Mouse (Mus musculus) hindbrain, embryonic 11.5 days (tissue): ENCODE measurements around the gene Armc6. TPM values are rescaled to one million over a fixed set of nuclear protein-coding genes. Genes with fewer than 3 reads are reported as not detected.
"Not testable (repeated sequence)": the region's sequence is repeated elsewhere in the genome, so short reads cannot be mapped to it uniquely, and the experiment has no call there.

Experiments
- ATAC-seq: fragments of 200-750 bp; cut with Nextera tagmentation; 2 replicates; pipeline ENCODE4 v1.8.0; 2017; ENCODE audit warnings: mild to moderate bottlenecking, moderate TSS enrichment, moderate library complexity; ENCODE audit not compliant: low FRiP score
- DNase-seq: peaks from one replicate; pipeline ENCODE4 v3.0.0-alpha.2; 2015; ENCODE audit warnings: low spot score
- H3K27ac ChIP-seq: fragments of 300-500 bp; sonication (generic); 2 replicates; pipeline ENCODE4 v1.5.1; 2014; ENCODE audit warnings: mild to moderate bottlenecking, low read depth, low read length
- H3K27me3 ChIP-seq: fragments of 300-500 bp; sonication (generic); 2 replicates; pipeline ENCODE4 v1.6.1; 2014; ENCODE audit warnings: mild to moderate bottlenecking, low read length, moderate library complexity, mixed read lengths; ENCODE audit not compliant: control insufficient read depth, insufficient read depth
- H3K36me3 ChIP-seq: fragments of 300-500 bp; sonication (generic); 2 replicates; pipeline ENCODE4 v1.6.1; 2014; ENCODE audit warnings: mild to moderate bottlenecking, low read length, moderate library complexity, mixed read lengths; ENCODE audit not compliant: control insufficient read depth, insufficient read depth
- H3K4me1 ChIP-seq: fragments of 300-500 bp; sonication (generic); replicated peaks from 2 replicates; pipeline ENCODE4 v1.6.1; 2014; ENCODE audit warnings: low read length, mixed read lengths; ENCODE audit not compliant: control insufficient read depth, insufficient read depth
- H3K4me2 ChIP-seq: fragments of 300-500 bp; sonication (generic); replicated peaks from 2 replicates; pipeline ENCODE4 v1.6.1; 2014; ENCODE audit warnings: mild to moderate bottlenecking, low read depth, low read length
- H3K4me3 ChIP-seq: fragments of 300-500 bp; sonication (generic); 2 replicates; pipeline ENCODE4 v1.5.1; 2014; ENCODE audit warnings: low read depth, low read length
- H3K9ac ChIP-seq: fragments of 300-500 bp; sonication (generic); 2 replicates; pipeline ENCODE4 v1.6.1; 2014; ENCODE audit warnings: low read depth, low read length
- H3K9me3 ChIP-seq: fragments of 300-500 bp; sonication (generic); 2 replicates; pipeline ENCODE4 v1.6.1; 2016; ENCODE audit warnings: low read length; ENCODE audit not compliant: control insufficient read depth
- WGBS: fragments of 180-500 bp; shearing (Covaris S2); extraction: QIAGEN DNeasy Blood & Tissue Kit; methylation state at CpG from one replicate; pipeline ENCODE4 v1.1.7; 2014; 5-methylcytosine and 5-hydroxymethylcytosine counted together
- polyA plus RNA-seq: library from polyadenylated mRNA; unstranded; fragments of >200 nt; fragmentation: Nextera tagmentation; extraction: Ambion mirVana; gene quantifications from 2 replicates; pipeline ENCODE4 v1.2.1, GENCODE M21; 2014

The Armc6 gene
- polyA plus RNA-seq, 1 experiment from 2014 or later = 37.5 TPM

DNA sequence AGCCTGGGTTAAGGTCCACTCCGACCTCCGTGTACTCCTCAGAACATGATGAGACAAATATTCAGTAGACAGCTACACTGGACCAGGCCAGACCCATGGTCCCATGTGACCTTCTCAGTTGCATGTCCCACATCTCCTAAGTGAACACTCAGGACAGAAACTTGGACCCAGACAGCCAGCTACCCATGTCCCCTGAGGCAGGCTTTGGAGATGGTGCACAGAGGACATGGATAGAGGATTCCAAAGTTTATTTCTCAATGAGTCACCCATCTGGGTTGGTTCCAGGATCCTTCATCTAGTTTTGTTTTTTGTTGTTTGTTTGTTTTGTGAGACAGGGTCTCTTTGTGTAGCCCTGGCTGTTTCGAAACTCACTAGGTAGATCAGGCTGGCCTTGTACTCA, 13.4 kb downstream of the Armc6 start:
- no peaks in the 10 kb centered on the region for H3K9me3 ChIP-seq
- ATAC-seq (no peak), DNase-seq (no peak)
- H3K4me1 ChIP-seq = no peaks in the 10 kb centered on the region
- H3K4me2 ChIP-seq = no peak overlapping the region
- H3K4me3 ChIP-seq = no peak overlapping the region
- no peaks in the 10 kb centered on the region for H3K36me3 ChIP-seq
- H3K27me3 ChIP-seq = no peaks in the 10 kb centered on the region
- no peak overlapping the region for H3K9ac ChIP-seq
- WGBS = 96% methylated on average over 3 of the region's 3 CpGs
- H3K27ac ChIP-seq = no peak overlapping the region

DNA sequence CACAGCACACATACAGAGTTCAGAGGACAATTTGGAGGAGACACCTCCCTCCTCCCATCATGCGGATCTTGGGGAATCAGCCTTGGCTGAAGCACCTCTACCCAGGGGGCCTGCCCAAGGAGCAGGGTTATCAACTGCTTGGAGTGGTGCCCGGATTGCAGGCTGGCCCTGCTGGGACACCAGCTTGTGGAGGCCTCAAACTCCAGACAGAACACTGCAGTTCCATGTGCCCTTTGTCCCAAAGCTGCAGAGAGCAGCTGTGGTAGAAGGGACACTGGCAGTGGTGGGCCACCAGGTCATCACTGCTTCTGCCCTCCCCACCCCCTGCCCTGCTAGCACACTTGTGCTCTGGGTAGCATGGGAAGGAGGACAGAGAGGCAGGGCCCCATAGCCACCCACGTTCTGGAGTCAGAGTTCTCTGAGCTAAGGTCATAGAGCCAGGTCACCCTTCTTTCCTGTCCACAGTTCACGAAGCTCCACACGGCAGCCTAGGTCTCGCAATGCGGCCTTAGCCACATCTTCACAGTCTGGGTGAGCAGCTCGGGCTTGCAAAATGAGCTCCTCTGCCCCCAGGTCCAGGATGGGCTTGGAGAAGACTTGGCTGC, 13.9 kb downstream of the Armc6 start:
- DNase-seq = no peak
- H3K4me3 ChIP-seq = no peak overlapping the region
- no peak for ATAC-seq
- no peak overlapping the region for H3K4me2 ChIP-seq
- H3K9ac ChIP-seq = no peak overlapping the region
- H3K27ac ChIP-seq = no peak overlapping the region
- no peaks in the 10 kb centered on the region for H3K36me3 ChIP-seq
- H3K27me3 ChIP-seq = no peaks in the 10 kb centered on the region
- no peaks in the 10 kb centered on the region for H3K4me1 ChIP-seq
- WGBS = 78% methylated on average over 8 of the region's 8 CpGs
- H3K9me3 ChIP-seq = no peaks in the 10 kb centered on the region

DNA sequence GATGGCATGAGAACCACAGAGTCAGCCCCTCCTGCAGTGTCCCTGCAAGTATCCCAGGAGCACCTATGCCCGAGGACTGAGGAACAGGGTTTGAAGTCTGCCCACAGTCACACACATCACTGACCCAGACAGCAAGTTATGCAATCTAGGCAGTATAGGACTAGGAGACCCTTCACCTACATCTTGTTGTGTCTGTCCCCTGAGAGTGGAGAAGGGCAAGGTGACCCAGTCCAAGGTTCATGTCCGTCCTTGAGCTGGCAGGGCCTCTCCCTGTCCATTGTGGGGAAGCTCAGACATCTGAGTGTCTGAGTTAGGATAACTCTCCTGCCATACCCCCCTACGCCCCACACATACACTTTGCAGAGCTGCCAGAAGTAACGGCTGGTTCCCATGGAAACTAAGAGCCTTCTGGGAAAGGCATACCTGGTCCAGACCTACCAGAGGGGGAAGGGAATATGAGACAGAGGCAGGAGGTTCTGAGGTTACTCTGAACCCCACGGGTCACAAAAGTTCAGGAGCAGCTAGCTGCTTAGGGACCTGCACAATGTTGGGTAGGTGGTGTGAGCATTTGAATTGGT, 15.1 kb downstream of the Armc6 start:
- 74% methylated on average over 5 of the region's 5 CpGs for WGBS

DNA sequence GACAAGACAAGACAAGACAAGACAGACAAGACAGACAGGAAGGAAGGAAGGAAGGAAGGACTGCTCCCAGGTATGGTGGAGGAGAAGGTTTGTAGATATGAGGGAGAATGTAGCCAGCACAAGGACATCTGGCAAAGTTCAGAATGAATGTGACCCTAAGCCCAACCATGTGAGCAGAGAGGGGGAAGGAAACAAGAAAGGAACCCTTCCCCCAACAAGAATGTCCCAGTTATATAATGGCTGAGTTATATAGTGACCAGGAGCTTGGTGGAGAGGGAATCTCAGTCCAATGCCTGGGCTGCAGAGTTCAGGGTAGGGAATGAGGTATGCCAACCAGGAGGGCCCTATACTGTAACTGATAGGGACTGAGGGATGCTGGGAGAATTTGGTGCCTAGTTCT, 16.8 kb downstream of the Armc6 start:
- H3K4me1 ChIP-seq = no peaks in the 10 kb centered on the region
- no peaks in the 10 kb centered on the region for H3K36me3 ChIP-seq
- H3K4me2 ChIP-seq = no peak overlapping the region
- no peaks in the 10 kb centered on the region for H3K27me3 ChIP-seq
- ATAC-seq (no peak), DNase-seq (no peak)
- H3K27ac ChIP-seq = no peak overlapping the region
- H3K9me3 ChIP-seq = no peaks in the 10 kb centered on the region
- H3K9ac ChIP-seq = no peak overlapping the region
- no peak overlapping the region for H3K4me3 ChIP-seq

More for the DNA sequence above, 15.1 kb downstream of the Armc6 start:
- DNase-seq (no peak), ATAC-seq (no peak)
- no peak overlapping the region for H3K9ac ChIP-seq
- H3K4me1 ChIP-seq = no peaks in the 10 kb centered on the region
- H3K27me3 ChIP-seq = no peaks in the 10 kb centered on the region
- no peak overlapping the region for H3K4me2 ChIP-seq
- no peaks in the 10 kb centered on the region for H3K9me3 ChIP-seq
- H3K36me3 ChIP-seq = no peaks in the 10 kb centered on the region
- no peak overlapping the region for H3K27ac ChIP-seq
- no peak overlapping the region for H3K4me3 ChIP-seq

DNA sequence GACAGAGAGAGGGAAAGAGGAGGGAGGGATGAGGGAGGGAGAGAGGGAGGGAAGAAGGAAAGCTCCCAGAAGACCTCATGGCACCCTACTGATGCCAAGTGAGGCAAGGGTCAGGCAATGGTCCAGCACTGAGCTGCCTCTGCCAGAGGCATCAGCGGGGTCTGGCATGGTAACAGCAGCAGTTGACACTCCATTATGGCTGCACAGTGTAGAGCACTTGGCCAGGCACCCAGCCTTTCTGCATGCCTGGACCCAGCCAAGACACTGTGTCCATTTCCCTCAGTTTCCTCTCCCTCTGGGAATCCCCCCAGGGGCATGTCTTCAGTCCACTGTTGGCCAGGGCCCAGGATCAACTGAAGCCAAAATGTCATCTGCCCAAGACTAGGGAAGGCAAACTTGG, 17.7 kb downstream of the Armc6 start:
- H3K9ac ChIP-seq = no peak overlapping the region
- ATAC-seq = no peak
- DNase-seq = no peak
- no peaks in the 10 kb centered on the region for H3K9me3 ChIP-seq
- H3K27me3 ChIP-seq = no peaks in the 10 kb centered on the region
- H3K4me2 ChIP-seq = no peak overlapping the region
- no peak overlapping the region for H3K4me3 ChIP-seq
- H3K36me3 ChIP-seq = no peaks in the 10 kb centered on the region
- H3K27ac ChIP-seq = no peak overlapping the region
- H3K4me1 ChIP-seq = no peaks in the 10 kb centered on the region
- WGBS = 89% methylated on average over 1 of the region's 1 CpGs

DNA sequence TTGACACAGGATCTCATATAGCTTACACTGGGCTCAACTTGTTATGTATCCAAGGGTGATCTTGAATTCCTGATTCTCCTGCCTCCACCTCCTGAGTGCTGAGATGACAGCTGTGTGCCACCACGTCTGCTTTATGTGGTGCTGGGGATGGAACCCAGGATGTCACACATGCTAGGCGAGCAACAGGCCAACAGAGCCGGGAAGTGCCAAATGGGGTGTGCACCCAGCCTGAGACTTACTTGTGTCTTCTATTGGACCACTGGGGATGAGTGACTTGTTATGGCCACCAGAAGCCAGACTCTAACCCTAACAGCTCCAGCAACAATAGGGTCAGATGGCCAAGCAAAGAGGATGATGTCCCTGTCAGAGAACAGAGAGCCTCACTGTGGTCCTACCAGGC, 18.1 kb downstream of the Armc6 start:
- H3K27ac ChIP-seq, H3K9ac ChIP-seq, H3K4me3 ChIP-seq, H3K4me2 ChIP-seq, DNase-seq, H3K36me3 ChIP-seq, ATAC-seq, H3K4me1 ChIP-seq, H3K9me3 ChIP-seq, H3K27me3 ChIP-seq: not testable (repeated sequence)
- 80% methylated on average over 3 of the region's 3 CpGs for WGBS

DNA sequence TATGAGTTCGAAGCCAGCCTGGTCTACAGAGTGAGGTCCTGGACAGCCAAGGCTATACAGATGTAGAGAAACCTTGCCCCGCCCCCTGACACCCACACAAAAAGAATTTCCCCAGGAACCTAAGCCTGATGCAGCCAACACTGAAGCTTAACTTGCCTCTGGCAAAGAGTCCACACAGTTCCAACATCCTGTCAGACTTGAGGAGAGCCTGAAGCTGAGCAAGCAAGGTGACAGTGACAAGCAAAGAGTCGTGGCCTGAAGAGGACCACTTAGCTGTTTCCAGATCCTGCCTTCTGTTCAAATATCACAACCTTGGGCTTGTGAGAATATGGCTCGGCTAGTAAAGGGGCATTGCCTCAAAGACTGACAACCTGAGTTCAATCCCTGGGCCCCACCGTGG, 19.2 kb downstream of the Armc6 start:
- no peak overlapping the region for H3K4me2 ChIP-seq
- H3K4me1 ChIP-seq = no peaks in the 10 kb centered on the region
- no peak overlapping the region for H3K4me3 ChIP-seq
- DNase-seq (no peak), ATAC-seq (no peak)
- no peaks in the 10 kb centered on the region for H3K9me3 ChIP-seq
- no peak overlapping the region for H3K27ac ChIP-seq
- no peak overlapping the region for H3K9ac ChIP-seq
- 68% methylated on average over 5 of the region's 5 CpGs for WGBS
- H3K36me3 ChIP-seq = no peaks in the 10 kb centered on the region
- H3K27me3 ChIP-seq = 0 out of 2 replicates have a peak, but pooled peaks cover 3% of the 10 kb centered on the region

DNA sequence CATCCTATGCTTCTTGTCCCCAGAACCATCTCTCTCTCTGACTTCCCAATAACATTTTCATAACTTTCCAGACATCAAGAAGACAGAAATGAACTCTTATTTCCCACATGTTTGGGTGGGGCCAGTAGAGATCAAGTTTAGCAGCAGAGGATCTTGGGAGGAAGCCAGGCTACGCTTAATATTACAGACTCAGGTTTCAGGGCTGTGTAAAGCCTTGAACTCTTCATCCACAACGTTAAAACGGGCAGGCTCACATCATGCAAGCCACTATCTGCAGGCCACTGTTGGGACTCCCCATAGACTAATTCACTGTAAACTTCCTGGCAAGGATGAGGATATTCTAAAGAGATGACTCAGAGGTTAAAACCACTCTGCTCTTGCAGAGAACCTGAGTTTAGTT, 19.9 kb downstream of the Armc6 start:
- Histone ChIP-seq H3K36me3 (no peaks in the 10 kb centered on the region), H3K4me3 (no peak overlapping the region), H3K9me3 (no peaks in the 10 kb centered on the region), H3K9ac (no peak overlapping the region), H3K27me3 (0 out of 2 replicates have a peak, but pooled peaks cover 3% of the 10 kb centered on the region), H3K4me2 (no peak overlapping the region), H3K4me1 (no peaks in the 10 kb centered on the region), H3K27ac (no peak overlapping the region)
- 75% methylated on average over 3 of the region's 3 CpGs for WGBS
- DNase-seq = no peak
- ATAC-seq = no peak
